Mouse (Mus musculus) lung, postnatal 0 days (tissue): ENCODE measurements at regions not wholly inside any gene's neighbourhood (a gene's known extent, or its start where the extent isn't known, plus 50 kb on each side); places are given as distances from the start of the nearest gene placed in this dataset.

Experiments
- CTCF ChIP-seq: IDR thresholded peaks from 2 replicates; pipeline ENCODE4 v1.5.1; 2016; ENCODE audit warnings: antibody characterized with exemption, mild to moderate bottlenecking
- EP300 ChIP-seq: IDR thresholded peaks from 2 replicates; pipeline ENCODE4 v1.6.1; 2016; ENCODE audit warnings: antibody characterized with exemption, mild to moderate bottlenecking, control low read depth

DNA sequence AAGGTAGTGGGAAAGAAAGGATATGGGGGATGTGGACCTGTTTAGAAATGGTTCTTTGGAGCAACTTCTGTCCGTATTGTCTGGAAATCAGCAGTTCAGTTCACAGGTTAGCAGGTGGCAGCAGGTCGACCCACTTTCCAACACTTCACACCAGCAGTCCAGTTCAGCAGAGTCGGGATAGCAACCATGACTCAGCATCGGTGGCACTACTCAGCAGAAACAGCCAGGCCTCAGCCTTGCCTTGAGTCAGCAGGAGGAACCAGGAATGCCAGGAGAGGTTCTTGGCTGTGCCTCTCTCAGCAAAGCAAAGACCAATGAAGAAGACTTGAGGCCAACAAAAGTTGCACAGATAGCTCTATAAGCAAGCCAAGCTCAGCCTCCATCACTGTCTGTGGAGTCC lies 66.8 kb upstream of the Arhgap5 start:
- TF ChIP-seq CTCF (no peak), EP300 (no peak)
